In the genomic region with DNA sequence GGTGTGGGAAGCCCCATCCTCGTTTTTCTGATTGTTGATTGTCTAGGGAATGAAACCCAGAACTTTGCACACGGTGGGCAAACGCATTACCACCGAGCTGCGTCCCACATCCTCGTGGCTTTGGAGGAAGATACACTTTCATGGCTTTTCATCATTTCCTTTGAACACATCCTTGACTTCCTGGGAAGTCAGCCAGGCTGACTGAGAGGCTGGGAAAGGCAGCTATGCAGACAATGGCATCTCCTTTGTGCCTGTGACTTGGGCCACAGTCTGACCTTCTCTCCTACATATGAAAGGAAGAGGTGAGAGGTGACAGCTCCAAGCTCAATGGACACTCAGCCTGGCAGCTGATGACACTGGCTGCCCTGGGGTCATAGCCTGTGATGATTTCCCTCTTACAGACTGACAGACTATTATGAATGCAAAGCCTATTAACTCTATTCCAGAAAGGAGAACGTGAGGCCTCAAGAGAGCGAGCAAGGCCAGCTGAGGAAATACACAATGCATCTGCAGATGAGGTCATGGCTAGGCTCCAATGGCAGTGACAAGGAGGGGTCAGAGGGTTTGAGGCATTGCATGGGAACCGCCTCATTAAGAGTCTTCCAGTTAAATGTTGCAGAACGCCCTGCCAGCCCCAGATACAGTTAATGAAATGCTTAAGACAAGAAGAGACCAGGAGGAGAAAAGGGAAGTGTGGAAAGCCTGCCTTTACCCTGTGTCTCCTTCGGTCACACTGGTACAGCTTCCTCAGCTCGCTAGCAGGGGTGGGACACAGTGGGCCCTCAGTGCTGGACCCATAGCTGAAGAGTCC, we compare ENCODE assay signal across 7 mouse cellular contexts.
DNase-seq lines count a peak whose midpoint lies in the region; ATAC-seq and TF ChIP-seq lines count a peak whose summit lies in the region.

No protein-coding gene starts in this region.

- no peak overlapping the region for H3K4me2 ChIP-seq in embryonic facial prominence, embryonic 11.5 days (ENCODE audit: low read depth, low read length)
- H3K4me2 ChIP-seq in neural tube, embryonic 15.5 days = no peak overlapping the region

- no peaks in the 10 kb centered on the region for H3K36me3 ChIP-seq in embryonic facial prominence, embryonic 11.5 days (replicated peaks; ENCODE audit: control insufficient read depth, insufficient read depth, low read depth, low read length)
- H3K36me3 ChIP-seq in hindbrain, embryonic 10.5 days = peaks cover 9% of the 10 kb centered on the region
- no peaks in the 10 kb centered on the region for H3K36me3 ChIP-seq in neural tube, embryonic 15.5 days

- no peak overlapping the region for H3K9ac ChIP-seq in embryonic facial prominence, embryonic 11.5 days (replicated peaks; ENCODE audit: low read length)
- H3K9ac ChIP-seq in neural tube, embryonic 15.5 days (replicated peaks) = no peak overlapping the region

- no peak for TF ChIP-seq CTCF in bone marrow macrophage, adult 2 months (IDR thresholded peaks at IDR 0.05; ENCODE audit: low read depth, low read length)

- H3K27me3 ChIP-seq in embryonic facial prominence, embryonic 11.5 days (ENCODE audit: control insufficient read depth, insufficient read depth, low read length) = no peaks in the 10 kb centered on the region
- no peaks in the 10 kb centered on the region for H3K27me3 ChIP-seq in hindbrain, embryonic 10.5 days (ENCODE audit: insufficient read depth, poor library complexity, severe bottlenecking)
- H3K27me3 ChIP-seq in neural tube, embryonic 15.5 days (replicated peaks) = no peaks in the 10 kb centered on the region

- no peak overlapping the region for H3K4me3 ChIP-seq in bone marrow macrophage, adult 2 months (ENCODE audit: insufficient read depth, low read length)
- no peak overlapping the region for H3K4me3 ChIP-seq in embryonic facial prominence, embryonic 11.5 days (ENCODE audit: low read depth, low read length)
- no peak overlapping the region; the same call in 1 of the 2 replicates for H3K4me3 ChIP-seq in hindbrain, embryonic 10.5 days
- H3K4me3 ChIP-seq in neural tube, embryonic 15.5 days (replicated peaks) = no peak overlapping the region

- no peak for TF ChIP-seq POLR2A in bone marrow macrophage, adult 2 months (IDR thresholded peaks at IDR 0.05; ENCODE audit: borderline replicate concordance, low read depth, low read length)

- H3K27ac ChIP-seq in bone marrow macrophage, adult 2 months (ENCODE audit: insufficient read depth, low read depth, low read length) = peak overlapping the region; percentile 53
- no peak overlapping the region for H3K27ac ChIP-seq in embryonic facial prominence, embryonic 11.5 days (replicated peaks; ENCODE audit: low read depth, low read length)
- H3K27ac ChIP-seq in hindbrain, embryonic 10.5 days = peak overlapping the region; percentile 84
- H3K27ac ChIP-seq in neural tube, embryonic 15.5 days (replicated peaks) = peak overlapping the region; percentile 48

- peaks cover 29% of the 10 kb centered on the region for H3K4me1 ChIP-seq in bone marrow macrophage, adult 2 months (ENCODE audit: control insufficient read depth, insufficient read depth, low read length)
- no peaks in the 10 kb centered on the region for H3K4me1 ChIP-seq in embryonic facial prominence, embryonic 11.5 days (ENCODE audit: control insufficient read depth, insufficient read depth, low read length)
- peaks cover 69% of the 10 kb centered on the region for H3K4me1 ChIP-seq in hindbrain, embryonic 10.5 days (replicated peaks)
- peaks cover 37% of the 10 kb centered on the region for H3K4me1 ChIP-seq in neural tube, embryonic 15.5 days

- DNase-seq in embryonic facial prominence, embryonic 11.5 days (ENCODE audit: low spot score) = no peak
- peak; percentile 87 for DNase-seq in hindbrain, embryonic 10.5 days (ENCODE audit: low spot score)
- DNase-seq in lung, adult 18-20 months = peak; percentile 48 to 56
- DNase-seq in urinary bladder, postnatal 14 days (ENCODE audit: low spot score) = no peak
- DNase-seq in right cerebral cortex, adult 18-20 months = no peak

- 55% methylated on average over 12 of the region's 12 CpGs for WGBS in embryonic facial prominence, embryonic 11.5 days
- WGBS in hindbrain, embryonic 10.5 days = 24% methylated on average over 12 of the region's 12 CpGs
- 23% methylated on average over 12 of the region's 12 CpGs for WGBS in neural tube, embryonic 15.5 days

- H3K9me3 ChIP-seq in embryonic facial prominence, embryonic 11.5 days (replicated peaks; ENCODE audit: control insufficient read depth, low read length) = no peaks in the 10 kb centered on the region
- no peaks in the 10 kb centered on the region for H3K9me3 ChIP-seq in hindbrain, embryonic 10.5 days
- H3K9me3 ChIP-seq in neural tube, embryonic 15.5 days (replicated peaks) = no peaks in the 10 kb centered on the region

- peak; percentile 79; the same call in 1 of the 2 replicates for ATAC-seq in embryonic facial prominence, embryonic 11.5 days (replicated peaks; ENCODE audit: insufficient number of reproducible peaks, low FRiP score, low TSS enrichment, low read depth)
- no peak for ATAC-seq in neural tube, embryonic 15.5 days (ENCODE audit: low FRiP score)

Comparison
In these comparisons a context has a peak if more than half of its experiments do, and no peak if none do; other contexts are left out.
1. DNase-seq: peak in hindbrain, embryonic 10.5 days (single experiment) and lung, adult 18-20 months (2 of 2); none in embryonic facial prominence, embryonic 11.5 days (single experiment), urinary bladder, postnatal 14 days (single experiment) and right cerebral cortex, adult 18-20 months (single experiment).